Mouse (Mus musculus) lung, embryonic 16.5 days (tissue): ENCODE measurements around the gene Fancg. TPM values are rescaled to one million over a fixed set of nuclear protein-coding genes. Genes with fewer than 3 reads are reported as not detected.

Experiments used
- ATAC-seq: fragments of 200-750 bp; cut with Nextera tagmentation; 2 replicates; pipeline ENCODE4 v1.8.0; 2017; ENCODE audit warnings: low read depth, mild to moderate bottlenecking, moderate library complexity
- H3K27ac ChIP-seq: fragments of 300-500 bp; sonication (generic); 2 replicates; pipeline ENCODE4 v1.5.1; 2014; ENCODE audit warnings: mild to moderate bottlenecking, control low read depth, low read length
- H3K27me3 ChIP-seq: fragments of 300-500 bp; sonication (generic); 2 replicates; pipeline ENCODE4 v1.6.1; 2014; ENCODE audit warnings: low read depth, low read length, mixed read lengths; ENCODE audit not compliant: control insufficient read depth, insufficient read depth
- H3K36me3 ChIP-seq: fragments of 300-500 bp; sonication (generic); 2 replicates; pipeline ENCODE4 v1.6.1; 2014; ENCODE audit warnings: low read length; ENCODE audit not compliant: control insufficient read depth, insufficient read depth
- H3K4me1 ChIP-seq: fragments of 300-500 bp; sonication (generic); replicated peaks from 2 replicates; pipeline ENCODE4 v1.6.1; 2014; ENCODE audit warnings: low read length, mixed read lengths; ENCODE audit not compliant: control insufficient read depth, insufficient read depth
- H3K4me2 ChIP-seq: fragments of 300-500 bp; sonication (generic); 2 replicates; pipeline ENCODE4 v1.6.1; 2014; ENCODE audit warnings: low read depth, low read length, control low read depth
- H3K4me3 ChIP-seq: fragments of 300-500 bp; sonication (generic); 2 replicates; pipeline ENCODE4 v1.5.1; 2014; ENCODE audit warnings: mild to moderate bottlenecking, low read length, control low read depth
- H3K9ac ChIP-seq: fragments of 300-500 bp; sonication (generic); 2 replicates; pipeline ENCODE4 v1.6.1; 2014; ENCODE audit warnings: low read length, control low read depth
- H3K9me3 ChIP-seq: fragments of 300-500 bp; sonication (generic); 2 replicates; pipeline ENCODE4 v1.6.1; 2016; ENCODE audit warnings: low read length; ENCODE audit not compliant: control insufficient read depth
- WGBS: fragments of 180-500 bp; shearing (Covaris S2); extraction: QIAGEN DNeasy Blood & Tissue Kit; methylation state at CpG from one replicate; pipeline ENCODE4 v1.1.7; 2014; 5-methylcytosine and 5-hydroxymethylcytosine counted together
- polyA plus RNA-seq: library from polyadenylated mRNA; unstranded; fragments of >200 nt; fragmentation: Nextera tagmentation; extraction: Ambion mirVana; gene quantifications from 2 replicates; pipeline ENCODE4 v1.2.1, GENCODE M21; 2015

Fancg gene
- polyA plus RNA-seq, 1 experiment from 2014 or later: 22.5 TPM

- Histone ChIP-seq H3K9me3 (no peaks in the 10 kb centered on the region), H3K27ac (no peak overlapping the region), H3K27me3 (no peaks in the 10 kb centered on the region), H3K9ac (no peak overlapping the region), H3K4me1 (no peaks in the 10 kb centered on the region), H3K36me3 (peaks cover 23% of the 10 kb centered on the region), H3K4me2 (no peak overlapping the region), H3K4me3 (no peak overlapping the region)
- WGBS: 87% methylated on average over 4 of the region's 4 CpGs
- ATAC-seq: no peak
These were observed 32.2 kb downstream of the Fancg start for GRCm38 (mm10) chr4:42978062-42978461.

DNA sequence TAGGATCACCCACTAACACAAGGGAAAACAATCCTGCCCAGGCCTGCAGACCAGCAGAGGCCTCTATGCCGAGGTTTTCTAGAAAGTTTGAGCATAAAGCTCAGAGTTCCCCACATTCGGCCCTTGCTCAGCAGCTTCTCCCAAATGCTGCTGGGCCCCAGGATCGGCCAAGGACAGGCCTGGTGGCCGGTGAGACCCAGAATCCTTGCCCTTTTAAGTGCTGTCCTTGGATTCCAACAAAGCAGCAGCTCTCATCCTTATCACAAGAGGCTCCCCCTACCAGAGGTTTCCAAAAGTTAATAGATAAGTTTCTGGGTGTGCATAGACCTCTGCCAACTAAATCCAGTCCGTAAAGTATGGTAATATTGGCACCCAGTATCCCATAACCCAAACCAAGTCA, 36.4 kb downstream of the Fancg start:
- H3K27me3 ChIP-seq: no peaks in the 10 kb centered on the region
- no peak overlapping the region for H3K27ac ChIP-seq
- H3K4me2 ChIP-seq: no peak overlapping the region
- no peak overlapping the region for H3K4me3 ChIP-seq
- no peak for ATAC-seq
- H3K4me1 ChIP-seq: no peaks in the 10 kb centered on the region
- H3K9ac ChIP-seq: no peak overlapping the region
- H3K9me3 ChIP-seq: no peaks in the 10 kb centered on the region
- peaks cover 7% of the 10 kb centered on the region for H3K36me3 ChIP-seq
- WGBS: 67% methylated on average over 5 of the region's 5 CpGs

DNA sequence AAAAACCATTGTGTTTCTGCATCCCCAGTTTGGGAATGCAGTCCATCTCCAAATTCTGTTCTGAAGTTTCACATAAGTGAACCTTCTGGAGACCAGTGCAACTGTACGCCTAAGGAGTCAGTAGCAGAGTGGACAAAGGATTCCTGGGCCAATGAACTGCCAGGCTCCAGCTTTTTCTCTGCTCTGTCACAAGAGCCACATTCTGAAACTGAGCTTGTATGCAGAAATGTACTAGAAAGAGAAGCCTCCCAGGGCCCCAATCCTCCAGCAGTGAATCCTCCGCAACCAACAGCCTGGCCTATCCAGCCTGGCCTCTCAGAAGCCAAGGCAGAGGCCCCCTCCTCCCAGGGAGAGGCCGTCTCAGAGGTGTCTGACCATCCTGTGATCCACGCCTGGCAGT, 37.4 kb downstream of the Fancg start:
- Histone ChIP-seq H3K4me2 (no peak overlapping the region), H3K36me3 (0 out of 2 replicates have a peak, but pooled peaks cover under 1% of the 10 kb centered on the region), H3K9ac (no peak overlapping the region), H3K27me3 (no peaks in the 10 kb centered on the region), H3K4me1 (no peaks in the 10 kb centered on the region), H3K9me3 (no peaks in the 10 kb centered on the region), H3K4me3 (no peak overlapping the region), H3K27ac (no peak overlapping the region)
- ATAC-seq: 0 out of 2 replicates have a peak, but pooled peaks have one; percentile 20
- WGBS: 48% methylated on average over 4 of the region's 4 CpGs

- Histone ChIP-seq H3K9ac (no peak within 1 kb of the TSS), H3K4me1 (no peaks in the 10 kb centered on the region; the same call in 1 of the 2 replicates), H3K36me3 (no peaks in the 10 kb centered on the region), H3K9me3 (no peaks in the 10 kb centered on the region), H3K4me3 (no peak within 1 kb of the TSS), H3K27me3 (no peaks in the 10 kb centered on the region), H3K4me2 (no peak within 1 kb of the TSS), H3K27ac (no peak within 1 kb of the TSS)
- ATAC-seq: no peak
- 84% methylated on average over 4 of the region's 4 CpGs for WGBS
These were observed 41.0 kb downstream of the Fancg start, which contains the start of gene 1700022I11Rik for GRCm38 (mm10) chr4:42969304-42969703. Gene 1700022I11Rik (plus strand): TSS chr4:42969604.

GRCm38 (mm10) chr4:42965039-42965719, 45.1 kb downstream of the Fancg start:
- 13% methylated on average over 12 of the region's 12 CpGs for WGBS
- H3K4me3 ChIP-seq: no peak overlapping the region

GRCm38 (mm10) chr4:42963480-42963879, 46.8 kb downstream of the Fancg start:
- no peak overlapping the region for H3K4me2 ChIP-seq
- H3K9ac ChIP-seq: no peak overlapping the region
- 90% methylated on average over 2 of the region's 2 CpGs for WGBS
- no peak overlapping the region for H3K27ac ChIP-seq
- H3K36me3 ChIP-seq: no peaks in the 10 kb centered on the region
- ATAC-seq: no peak
- H3K9me3 ChIP-seq: no peaks in the 10 kb centered on the region
- no peaks in the 10 kb centered on the region for H3K27me3 ChIP-seq
- no peak overlapping the region for H3K4me3 ChIP-seq
- no peaks in the 10 kb centered on the region; the same call in 1 of the 2 replicates for H3K4me1 ChIP-seq

More at GRCm38 (mm10) chr4:42965039-42965719, 45.1 kb downstream of the Fancg start:
- peak; percentile 36; the same call in 1 of the 2 replicates for ATAC-seq
- H3K36me3 ChIP-seq: no peaks in the 10 kb centered on the region
- no peaks in the 10 kb centered on the region; the same call in 1 of the 2 replicates for H3K4me1 ChIP-seq
- H3K9me3 ChIP-seq: no peaks in the 10 kb centered on the region
- no peak overlapping the region for H3K27ac ChIP-seq
- H3K9ac ChIP-seq: no peak overlapping the region
- no peaks in the 10 kb centered on the region for H3K27me3 ChIP-seq
- H3K4me2 ChIP-seq: peak overlapping the region; percentile 32

DNA sequence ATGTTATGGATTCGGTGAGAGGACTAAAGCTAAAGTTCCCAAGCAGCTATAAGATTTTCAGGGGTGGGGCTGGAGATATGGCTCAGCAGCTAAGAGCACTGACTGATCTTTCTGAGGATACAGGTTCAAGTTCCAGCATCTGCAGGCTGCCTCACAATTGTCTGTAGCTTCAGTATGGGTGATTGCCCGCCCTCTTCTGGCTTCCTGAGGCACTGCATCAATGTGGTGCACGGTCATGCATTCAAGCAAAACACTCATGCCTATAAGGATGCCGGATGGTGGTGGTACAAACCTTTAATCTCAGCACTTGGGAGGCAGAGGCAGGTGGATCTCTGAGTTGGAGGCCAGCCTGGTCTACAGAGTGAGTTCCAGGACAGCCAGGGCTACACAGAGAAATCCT, 48.7 kb downstream of the Fancg start:
- Histone ChIP-seq H3K9me3 (no peaks in the 10 kb centered on the region), H3K9ac (no peak overlapping the region), H3K4me3 (no peak overlapping the region), H3K36me3 (peaks cover 7% of the 10 kb centered on the region), H3K4me2 (no peak overlapping the region), H3K27ac (no peak overlapping the region), H3K27me3 (no peaks in the 10 kb centered on the region), H3K4me1 (no peaks in the 10 kb centered on the region; the same call in 1 of the 2 replicates)
- no peak; the same call in 1 of the 2 replicates for ATAC-seq
- 26% methylated on average over 4 of the region's 4 CpGs for WGBS

DNA sequence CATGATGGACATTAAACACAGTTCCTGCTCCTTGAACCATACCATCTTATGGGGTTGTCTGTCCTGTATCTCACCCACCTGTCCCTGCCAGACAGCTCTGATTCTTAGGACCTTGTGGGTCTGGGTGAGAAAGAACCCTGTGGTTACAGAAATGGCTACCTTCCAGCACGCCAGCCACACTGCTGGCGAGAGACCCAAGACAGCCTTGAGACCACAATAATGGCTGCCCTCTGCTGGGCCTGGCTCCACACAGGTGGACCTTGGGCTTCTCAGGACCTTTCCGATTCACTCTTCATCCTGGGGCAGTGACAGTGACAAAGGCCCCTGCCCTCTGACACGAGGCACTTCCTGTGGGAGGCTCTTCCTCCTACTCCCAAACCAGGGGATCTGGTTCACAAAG, 50.9 kb downstream of the Fancg start:
- H3K9ac ChIP-seq: no peak overlapping the region
- H3K9me3 ChIP-seq: no peaks in the 10 kb centered on the region
- H3K4me2 ChIP-seq: no peak overlapping the region
- WGBS: 56% methylated on average over 4 of the region's 4 CpGs
- no peaks in the 10 kb centered on the region for H3K4me1 ChIP-seq
- H3K27ac ChIP-seq: no peak overlapping the region
- peaks cover 10% of the 10 kb centered on the region for H3K36me3 ChIP-seq
- no peak overlapping the region for H3K4me3 ChIP-seq
- ATAC-seq: no peak
- no peaks in the 10 kb centered on the region for H3K27me3 ChIP-seq

GRCm38 (mm10) chr4:42958942-42959341, 51.4 kb downstream of the Fancg start:
- no peaks in the 10 kb centered on the region for H3K4me1 ChIP-seq
- H3K9ac ChIP-seq: no peak overlapping the region
- no peaks in the 10 kb centered on the region for H3K9me3 ChIP-seq
- 55% methylated on average over 8 of the region's 8 CpGs for WGBS
- no peak overlapping the region for H3K27ac ChIP-seq
- ATAC-seq: no peak
- no peak overlapping the region for H3K4me3 ChIP-seq
- no peak overlapping the region for H3K4me2 ChIP-seq
- H3K27me3 ChIP-seq: no peaks in the 10 kb centered on the region
- H3K36me3 ChIP-seq: peaks cover 10% of the 10 kb centered on the region
